Mouse (Mus musculus) G1E-ER4 (cell line): Measurements from ENCODE around the gene Tars2. TPM values are rescaled to one million over a fixed set of nuclear protein-coding genes. Genes with fewer than 3 reads are reported as not detected.

ENCODE experiments used
- GATA1 ChIP-seq: IDR thresholded peaks from one replicate; pipeline ENCODE4 v1.8.0; 2012; ENCODE audit warnings: low read length, inconsistent platforms
- polyA plus RNA-seq: library from polyadenylated mRNA; stranded (reverse); fragments of >175 nt; gene quantifications from 2 replicates; pipeline ENCODE4 v1.2.3, GENCODE M21; 2012

The Tars2 gene
- 30.7 and 60.5 TPM in 2 replicates for polyA plus RNA-seq

- TF ChIP-seq GATA1 = no peak
Measured at GRCm38 (mm10) chr3:95760106-95760505, at the start of gene Tars2. Gene Tars2 (minus strand): TSS chr3:95760206.

GRCm38 (mm10) chr3:95808384-95808783 lies 48.4 kb upstream of the Tars2 start:
- TF ChIP-seq GATA1 = no peak

DNA sequence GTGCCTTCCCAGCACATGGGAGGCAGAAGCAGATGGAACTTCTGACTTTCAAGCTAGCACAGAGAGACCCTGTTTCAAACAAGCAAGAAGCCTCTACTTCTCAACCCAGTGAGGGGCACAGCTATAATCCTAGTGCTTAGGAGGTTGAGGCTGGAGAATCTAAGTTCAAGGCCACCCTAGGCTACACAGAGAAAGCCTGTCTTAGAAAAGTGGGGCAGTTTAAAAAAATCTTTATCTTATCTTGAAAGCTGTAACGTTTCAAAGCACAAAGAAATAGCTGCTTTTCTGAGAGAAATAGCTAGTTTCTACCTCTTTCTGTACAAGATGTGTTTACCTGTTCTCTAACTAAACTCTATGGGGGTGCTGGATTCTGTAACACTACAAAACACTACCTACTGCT lies 46.7 kb upstream of the Tars2 start:
- no peak for TF ChIP-seq GATA1

DNA sequence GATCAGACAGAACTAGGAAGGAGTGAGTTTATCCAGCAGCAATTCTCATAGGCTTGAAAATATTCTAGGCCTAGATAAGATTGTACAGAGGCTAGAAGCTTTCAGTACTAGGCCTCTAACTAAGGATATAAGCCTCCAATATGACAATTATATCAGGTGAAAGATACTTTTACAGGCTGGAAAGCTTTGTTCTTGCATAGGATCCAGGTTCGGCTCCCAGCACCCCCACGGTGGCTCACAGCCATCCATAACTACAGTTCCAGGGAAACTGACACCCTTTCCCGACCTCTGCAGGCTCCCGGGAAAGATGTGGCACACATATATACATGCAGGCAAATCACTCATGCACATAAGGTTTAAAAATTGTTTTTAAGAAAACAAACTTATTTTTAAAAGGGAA lies 43.8 kb upstream of the Tars2 start:
- no peak for TF ChIP-seq GATA1

DNA sequence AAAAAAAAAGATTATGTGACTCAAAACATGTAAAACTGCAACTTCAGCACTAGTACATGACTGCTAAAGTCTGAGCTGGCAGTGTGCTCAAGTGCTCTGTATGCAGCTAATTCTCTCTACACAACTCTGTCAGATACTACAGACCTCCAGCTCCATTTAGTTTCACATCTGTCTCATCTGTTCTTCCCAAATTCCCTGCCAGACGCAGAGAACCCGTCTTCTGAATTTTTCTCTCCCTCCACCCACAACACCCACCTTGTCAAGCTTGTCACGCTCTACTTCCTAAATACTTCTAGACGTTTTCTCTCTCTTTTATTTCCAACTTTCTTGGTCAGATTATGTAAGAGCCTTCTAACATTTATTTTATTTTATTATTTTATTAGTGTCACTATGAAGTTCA lies 38.8 kb upstream of the Tars2 start:
- TF ChIP-seq GATA1 = no peak

DNA sequence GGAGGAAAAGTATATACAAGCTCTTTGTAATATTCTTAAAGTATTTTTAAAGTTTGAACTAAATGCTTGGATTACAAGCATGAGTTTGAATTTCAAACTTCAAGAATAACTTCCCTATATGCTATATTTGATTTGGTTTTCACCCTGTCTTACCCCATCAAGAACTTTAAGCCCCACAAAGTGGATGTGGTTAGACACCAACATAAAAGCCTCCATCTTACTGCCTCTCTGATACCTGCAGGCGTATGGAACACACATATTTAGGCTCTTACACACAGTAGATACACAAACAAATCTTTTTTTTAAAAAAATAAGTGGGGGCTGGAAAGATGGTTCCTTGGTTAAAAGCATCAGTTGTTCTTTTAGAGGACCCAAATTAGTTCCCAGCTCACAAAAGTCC lies 34.3 kb upstream of the Tars2 start:
- TF ChIP-seq GATA1 = no peak

GRCm38 (mm10) chr3:95793662-95794061 lies 33.7 kb upstream of the Tars2 start:
- TF ChIP-seq GATA1 = no peak

DNA sequence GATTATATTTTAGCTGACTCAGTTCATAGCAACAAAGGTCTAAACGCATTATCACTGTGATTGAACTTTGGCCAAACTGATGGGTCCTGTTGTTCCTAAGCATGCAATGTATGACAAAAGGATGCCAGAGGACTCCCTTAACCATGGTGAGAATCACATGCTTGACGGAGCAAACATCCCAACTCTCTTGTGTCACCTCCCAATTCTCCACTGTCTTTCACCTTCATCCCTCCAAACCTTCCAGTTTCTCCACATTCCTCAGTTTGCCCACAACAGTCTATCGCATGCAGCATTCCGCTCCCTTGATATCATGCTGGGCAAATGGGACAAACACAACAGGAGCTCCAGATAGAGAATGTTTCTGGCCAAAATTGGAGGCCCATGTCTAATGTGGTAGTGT lies 25.5 kb upstream of the Tars2 start:
- TF ChIP-seq GATA1 = no peak

GRCm38 (mm10) chr3:95771985-95772384 lies 12.0 kb upstream of the Tars2 start:
- no peak for TF ChIP-seq GATA1

DNA sequence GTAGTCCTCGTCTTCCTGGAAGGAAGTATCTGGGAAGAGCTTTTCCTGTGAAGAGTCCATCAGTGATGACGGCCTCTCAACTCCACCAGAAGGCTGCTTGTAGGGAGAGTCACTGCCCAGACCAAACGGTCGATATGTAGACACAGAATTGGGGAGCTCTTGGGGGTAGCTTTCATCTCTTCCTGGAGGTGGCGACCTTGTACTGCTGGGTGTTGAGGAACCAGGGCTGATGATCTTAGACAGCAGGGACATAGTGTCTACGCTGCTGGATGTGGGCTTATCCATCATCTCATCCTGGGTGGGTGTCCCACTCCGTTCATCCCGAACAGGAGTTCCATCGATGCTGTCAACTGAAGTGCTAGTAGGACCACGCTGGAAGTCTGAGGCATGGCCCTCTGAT lies 5.5 kb upstream of the Tars2 start:
- no peak for TF ChIP-seq GATA1

DNA sequence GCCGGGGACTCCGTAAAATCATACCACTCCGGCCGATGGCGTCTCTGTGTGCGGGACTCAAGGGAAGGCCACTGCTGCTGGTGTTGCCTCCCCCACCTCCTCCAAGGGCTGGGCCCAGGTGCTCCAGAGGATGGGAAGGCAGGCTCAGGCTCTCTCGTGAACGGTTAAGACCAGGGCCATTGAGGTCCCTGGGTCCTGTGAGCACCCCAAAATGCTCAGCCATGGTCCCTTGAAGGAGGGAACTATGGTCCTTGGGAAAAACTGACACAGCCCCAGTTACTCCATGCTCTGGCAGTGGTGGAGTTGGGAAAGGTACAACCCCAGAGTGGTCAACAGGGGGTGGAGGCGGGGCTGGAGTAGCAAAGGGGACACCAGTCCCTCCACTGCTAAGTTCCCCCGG lies 3.8 kb upstream of the Tars2 start:
- no peak for TF ChIP-seq GATA1

- no peak for TF ChIP-seq GATA1
Measured at GRCm38 (mm10) chr3:95762961-95763360, 3.0 kb upstream of the Tars2 start.

DNA sequence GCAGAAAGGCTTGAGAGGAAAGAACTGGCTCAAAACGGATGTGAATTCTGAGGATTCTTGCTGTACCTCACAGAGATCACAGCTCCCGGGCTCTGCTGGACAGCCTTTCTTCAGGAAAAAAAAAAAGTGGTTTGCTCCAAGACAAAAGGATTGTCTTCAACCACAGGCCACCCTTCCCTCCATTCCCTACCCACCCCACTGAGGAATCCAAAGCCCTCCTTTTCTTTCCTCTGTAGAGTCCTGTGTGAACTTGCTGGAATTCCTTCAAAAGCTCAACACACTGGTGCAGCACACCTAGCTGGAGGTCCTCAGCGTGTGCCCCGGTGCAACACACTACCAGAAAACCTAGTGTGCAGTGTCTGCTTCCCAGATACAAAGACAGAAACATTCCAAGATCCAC lies 1.8 kb upstream of the Tars2 start:
- TF ChIP-seq GATA1 = no peak

- no peak for TF ChIP-seq GATA1
Measured at GRCm38 (mm10) chr3:95760656-95761055, 650 bp upstream of the Tars2 start.

GRCm38 (mm10) chr3:95758467-95759218 lies 1.4 kb downstream of the Tars2 start:
- TF ChIP-seq GATA1 = no peak

DNA sequence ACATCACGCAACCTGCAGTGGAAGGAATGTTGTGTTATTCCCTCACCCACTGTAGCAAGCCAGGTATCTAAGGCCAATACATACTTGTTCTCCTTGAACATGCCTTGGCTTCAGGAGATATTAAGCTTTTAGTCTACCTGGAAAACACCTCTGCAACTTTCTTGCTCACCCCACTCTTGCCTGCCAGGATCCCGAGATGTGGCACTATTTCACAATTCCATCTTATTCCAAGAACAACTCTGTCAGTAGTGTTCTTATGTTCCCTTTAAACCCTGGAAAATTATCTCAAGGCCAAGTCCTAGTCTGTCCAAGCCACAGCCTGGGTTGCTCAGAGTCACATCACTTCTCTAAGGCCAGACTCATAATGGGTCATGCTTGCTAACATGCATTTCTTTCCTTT lies 3.2 kb downstream of the Tars2 start:
- no peak for TF ChIP-seq GATA1

DNA sequence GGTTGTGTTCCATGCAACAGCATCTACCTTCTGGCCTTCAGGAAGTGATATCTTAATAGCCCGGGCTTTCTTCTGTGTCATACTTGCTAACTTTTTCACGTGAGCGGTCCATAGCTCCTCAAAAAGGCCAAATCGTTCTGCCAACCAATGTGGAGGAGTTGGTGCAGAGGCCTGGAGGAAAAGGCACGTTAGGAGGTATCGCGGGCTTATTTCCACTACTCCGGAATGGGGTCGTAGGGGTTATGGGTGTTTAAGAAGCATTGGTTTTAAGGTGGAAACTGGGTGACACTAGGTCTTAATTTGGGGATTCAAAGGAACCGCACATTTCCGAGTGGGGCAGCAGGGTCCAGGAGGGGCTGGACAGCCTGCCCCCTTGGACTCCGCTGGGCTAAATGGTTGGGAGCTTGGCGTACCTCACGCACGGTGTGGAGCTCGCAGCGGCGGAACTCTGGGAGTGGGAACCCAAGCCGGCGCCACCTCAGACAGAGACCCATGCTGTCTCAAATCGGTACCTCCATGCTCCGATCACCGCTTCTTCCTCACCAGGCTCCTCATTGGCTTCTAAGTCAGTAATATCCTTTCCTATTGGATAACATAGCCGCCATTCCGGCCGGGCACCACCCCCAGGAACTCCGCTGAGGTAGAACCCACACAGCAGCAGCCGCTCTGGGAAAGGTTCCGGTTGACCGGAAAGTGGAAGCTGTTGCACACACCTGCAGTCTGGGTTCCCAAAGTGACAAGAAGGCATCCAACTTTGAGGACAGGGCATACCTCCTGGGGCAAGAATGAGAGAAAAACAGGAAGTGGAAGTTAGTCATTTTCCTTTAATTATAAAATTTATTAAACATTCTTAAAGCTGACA lies 5.4 kb downstream of the Tars2 start:
- no peak for TF ChIP-seq GATA1
